Mouse (Mus musculus) spleen, embryonic (tissue): ENCODE measurements around the gene Srek1ip1.

Experiments used
- CTCF ChIA-PET: fragments of 350-600 bp; sonication (Branson Sonifier 250); formaldehyde crosslinking; loops from one replicate; lab custom pipeline; 2022; lab: Charles Lee

The Srek1ip1 gene

DNA sequence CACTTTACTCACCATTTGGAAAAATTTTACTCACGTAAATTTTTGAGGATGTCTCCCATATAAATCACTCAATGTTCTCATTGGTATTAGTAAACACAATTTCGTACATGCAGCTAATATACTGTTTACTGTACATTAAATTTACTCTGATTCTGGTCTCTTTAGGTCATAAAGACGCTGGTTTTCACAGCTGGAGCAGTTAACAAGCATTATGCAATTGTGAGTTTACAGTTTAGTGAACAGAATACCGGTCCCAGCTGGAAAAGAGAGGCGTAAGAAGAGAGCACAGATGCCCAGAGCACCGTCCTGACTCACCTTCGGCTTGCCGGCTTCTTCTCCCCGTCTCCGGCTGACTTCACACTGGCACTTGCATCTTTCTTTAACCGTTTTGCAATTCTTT, at the start of gene Srek1ip1:
Gene Srek1ip1 (plus strand): TSS at position 301 of the 400 bp plus-strand sequence.
- CTCF ChIA-PET = no interaction called here

DNA sequence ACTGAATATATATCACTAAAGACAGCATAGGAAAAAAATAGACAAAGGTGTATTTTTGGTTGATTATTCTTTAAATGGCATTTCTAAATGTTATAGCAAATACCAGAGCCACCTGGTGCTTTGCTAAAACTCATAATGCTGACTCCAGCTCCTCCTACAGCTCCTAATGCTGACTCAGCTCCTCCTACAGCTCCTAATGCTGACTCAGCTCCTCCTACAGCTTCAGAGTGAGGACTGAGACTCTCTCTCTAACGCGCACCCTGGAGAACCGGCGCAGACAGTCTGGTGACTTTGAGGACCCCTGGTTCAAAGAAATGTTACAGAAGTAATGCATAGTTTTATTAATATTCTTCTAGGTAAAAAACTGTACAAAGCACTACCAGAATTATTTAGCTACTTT, 49.4 kb upstream of the Srek1ip1 start:
- CTCF ChIA-PET = no interaction called here

DNA sequence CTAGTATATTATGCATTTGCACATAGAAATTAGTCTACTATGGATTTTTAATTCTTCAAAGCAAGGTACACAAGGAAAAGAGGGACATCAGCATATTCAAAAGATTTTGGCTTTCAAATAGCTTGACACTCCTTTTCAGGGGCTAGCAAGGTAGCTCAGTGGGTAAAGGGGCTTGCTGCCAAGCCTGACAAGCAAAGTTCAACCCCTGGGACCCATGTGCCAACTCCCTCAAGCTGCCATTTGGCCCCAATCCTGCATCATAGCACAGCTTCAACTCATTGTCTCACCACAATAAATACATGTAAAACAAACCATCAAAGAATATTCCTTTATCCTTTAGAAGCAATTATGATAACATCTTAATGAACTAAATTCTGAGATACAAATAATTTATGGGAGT, 45.3 kb upstream of the Srek1ip1 start:
- CTCF ChIA-PET = interaction anchor here (0.7 kb wide), 1 partner anchor 536 kb away, joined by 4 read pairs; no protein-coding TSS in a partner anchor

DNA sequence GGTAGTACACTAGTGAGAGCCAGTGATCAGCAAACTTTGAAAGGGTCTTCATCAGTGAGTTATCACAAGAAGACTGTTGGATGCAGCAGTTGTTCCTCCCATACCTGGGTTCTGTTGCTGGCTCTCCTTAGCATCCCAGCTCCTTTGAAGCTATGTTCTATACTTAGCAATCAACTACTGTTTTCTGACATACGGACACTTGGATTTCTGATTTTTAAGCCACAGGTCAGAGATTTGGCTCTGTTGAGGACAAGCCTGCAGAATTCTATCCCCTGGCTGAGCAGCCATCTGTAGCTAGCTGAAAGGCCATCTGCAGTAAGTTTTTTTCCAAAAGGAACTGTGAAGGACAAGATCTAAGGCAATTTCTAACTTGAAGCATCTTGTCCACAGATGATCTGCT, 32.9 kb upstream of the Srek1ip1 start:
- CTCF ChIA-PET = no interaction called here

DNA sequence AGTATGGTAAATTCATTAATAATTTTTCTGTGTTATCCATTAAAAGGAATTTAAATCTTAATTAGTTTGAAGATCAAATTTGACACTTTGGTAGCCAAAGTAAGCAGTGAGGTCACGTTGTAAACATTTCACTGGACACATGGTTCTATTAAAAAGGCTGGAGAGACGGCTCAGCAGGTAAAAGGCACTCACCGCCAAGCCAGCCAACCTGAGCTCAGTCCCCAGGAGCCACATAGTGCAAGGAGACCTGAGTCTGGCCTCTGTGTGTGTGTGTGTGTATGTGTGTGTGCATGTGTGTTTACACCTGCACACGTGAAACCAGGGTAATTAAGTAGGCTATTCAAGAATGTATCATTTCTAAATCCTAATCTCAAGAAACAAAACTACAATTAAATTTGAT, 29.9 kb upstream of the Srek1ip1 start:
- CTCF ChIA-PET = no interaction called here

DNA sequence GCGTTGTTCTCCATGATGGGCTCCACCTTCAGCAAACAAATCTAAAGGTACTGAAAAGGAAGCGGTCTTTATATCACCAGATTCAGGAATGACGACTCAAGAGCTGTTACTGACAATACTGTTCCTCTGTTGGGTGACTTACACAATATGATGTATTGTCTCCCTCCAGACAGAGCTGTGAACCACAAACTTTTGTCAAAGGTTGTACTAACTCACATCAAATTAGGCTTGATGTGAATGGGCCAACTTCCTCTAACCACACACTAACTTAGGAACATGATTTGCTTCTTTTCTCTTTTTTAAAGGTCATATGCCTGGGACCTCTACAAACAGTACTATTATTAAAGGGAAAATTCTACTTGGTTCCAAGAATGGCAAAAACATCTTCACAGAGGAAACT, 29.1 kb upstream of the Srek1ip1 start:
- CTCF ChIA-PET = interaction anchor here (0.6 kb wide), 1 partner anchor 844 kb away, joined by 3 read pairs; no protein-coding TSS in a partner anchor

- CTCF ChIA-PET = no interaction called here
Observed at GRCm38 (mm10) chr13:104779104-104779670, 13.1 kb upstream of the Srek1ip1 start.

- CTCF ChIA-PET = no interaction called here
Observed at GRCm38 (mm10) chr13:104787260-104787659, 5.0 kb upstream of the Srek1ip1 start.

DNA sequence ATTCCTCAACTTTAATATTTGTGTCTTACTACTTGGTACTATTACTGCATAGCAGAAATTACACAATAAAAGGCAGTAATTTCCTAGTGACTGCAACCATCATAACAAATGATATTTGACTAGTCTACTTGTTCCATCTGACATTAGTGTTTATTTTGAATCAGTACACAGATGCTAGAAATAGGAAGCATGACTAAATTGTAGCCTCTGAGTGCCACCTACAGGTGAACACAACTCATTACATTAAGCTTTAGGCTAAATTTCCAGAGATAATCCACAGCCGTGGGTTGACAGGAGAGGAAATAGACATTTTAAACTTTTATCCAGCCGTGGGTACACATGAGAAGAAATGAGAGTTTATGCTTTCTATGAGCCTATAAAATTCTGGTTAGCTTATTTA, 2.6 kb upstream of the Srek1ip1 start:
- CTCF ChIA-PET = no interaction called here

DNA sequence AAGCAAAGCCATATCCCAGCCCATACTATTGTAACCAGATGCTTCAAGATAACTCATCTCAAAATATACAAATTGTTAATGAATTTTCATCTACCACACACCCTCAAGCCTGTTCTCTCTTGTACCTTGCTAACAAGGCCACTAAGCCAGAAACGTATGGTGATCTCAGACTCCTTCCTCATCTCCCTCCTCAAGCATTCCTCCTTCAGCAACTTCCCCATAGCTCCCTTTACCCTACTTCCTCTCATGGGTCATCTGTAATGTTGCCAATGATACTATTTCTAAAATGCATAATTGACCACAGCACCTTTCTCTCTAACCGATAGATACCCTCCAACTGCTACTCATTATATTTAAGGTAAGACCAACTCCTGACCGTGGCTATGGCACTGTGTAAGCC, 2.1 kb downstream of the Srek1ip1 start:
- CTCF ChIA-PET = no interaction called here

DNA sequence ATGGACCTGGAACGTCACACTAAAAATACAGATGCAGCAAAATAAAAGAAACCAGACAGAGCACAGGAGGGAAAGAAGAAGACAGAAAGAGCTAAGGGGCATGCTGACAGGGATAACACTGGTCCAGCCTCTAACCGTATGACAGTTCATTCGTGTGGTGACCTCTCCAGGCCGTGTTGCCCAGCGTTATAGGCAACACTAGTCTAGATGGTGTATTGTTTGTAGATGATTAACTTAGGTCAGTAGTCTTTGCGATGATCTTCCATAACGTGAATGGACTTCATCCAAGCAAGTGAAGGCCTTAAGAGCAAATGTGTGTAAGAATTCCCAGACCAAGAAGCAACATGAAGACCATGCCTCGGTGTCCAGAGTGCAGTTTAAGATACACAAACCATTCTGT, 6.8 kb downstream of the Srek1ip1 start:
- CTCF ChIA-PET = no interaction called here

DNA sequence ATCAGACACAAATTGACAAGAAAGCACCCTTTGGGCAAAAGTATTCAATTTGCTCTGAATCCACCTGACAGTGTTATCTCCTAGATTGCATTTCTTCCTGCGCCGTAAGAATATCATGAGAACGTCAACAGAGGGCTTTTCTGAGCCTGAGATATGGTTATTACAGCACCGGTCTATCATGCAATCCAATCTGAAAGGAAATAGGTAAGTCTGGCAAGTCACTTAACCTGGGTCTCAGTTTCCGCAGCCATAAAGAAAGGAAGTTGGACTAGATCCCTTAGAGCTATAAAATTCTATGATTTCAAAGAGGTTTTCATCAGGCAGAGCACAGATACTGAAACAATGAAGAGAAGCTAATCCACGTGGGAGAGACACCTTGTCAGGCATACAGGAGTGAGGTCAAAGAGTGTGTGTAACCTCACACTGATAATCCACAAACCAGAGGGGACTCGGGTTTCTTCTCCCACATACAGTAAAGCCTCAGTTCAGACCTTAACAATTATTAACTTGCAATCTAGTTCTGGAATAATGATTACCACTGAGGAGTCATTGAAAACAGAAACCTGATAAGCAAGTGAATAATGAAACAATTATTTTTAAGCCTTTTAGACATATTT, 7.4 kb downstream of the Srek1ip1 start:
- CTCF ChIA-PET = no interaction called here

- CTCF ChIA-PET = no interaction called here
Observed at GRCm38 (mm10) chr13:104805681-104806080, 13.4 kb downstream of the Srek1ip1 start.

DNA sequence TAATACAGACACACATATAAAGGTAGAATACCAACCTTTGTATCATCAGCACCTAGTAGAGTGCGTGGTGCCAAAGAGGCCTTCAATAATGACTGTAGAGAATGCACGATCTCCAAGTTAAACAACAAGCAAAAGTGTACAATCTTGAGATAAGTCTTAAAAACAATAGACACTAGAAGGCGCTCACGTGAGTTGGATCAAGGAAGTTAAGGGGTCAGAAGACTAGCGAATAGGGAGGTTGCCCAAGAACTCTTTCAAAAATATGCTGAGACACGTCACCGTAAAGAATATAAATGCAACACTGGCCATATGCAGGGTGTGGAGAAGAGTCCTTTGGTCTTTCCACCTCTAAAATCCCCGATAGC, 24.0 kb downstream of the Srek1ip1 start:
- CTCF ChIA-PET = no interaction called here

DNA sequence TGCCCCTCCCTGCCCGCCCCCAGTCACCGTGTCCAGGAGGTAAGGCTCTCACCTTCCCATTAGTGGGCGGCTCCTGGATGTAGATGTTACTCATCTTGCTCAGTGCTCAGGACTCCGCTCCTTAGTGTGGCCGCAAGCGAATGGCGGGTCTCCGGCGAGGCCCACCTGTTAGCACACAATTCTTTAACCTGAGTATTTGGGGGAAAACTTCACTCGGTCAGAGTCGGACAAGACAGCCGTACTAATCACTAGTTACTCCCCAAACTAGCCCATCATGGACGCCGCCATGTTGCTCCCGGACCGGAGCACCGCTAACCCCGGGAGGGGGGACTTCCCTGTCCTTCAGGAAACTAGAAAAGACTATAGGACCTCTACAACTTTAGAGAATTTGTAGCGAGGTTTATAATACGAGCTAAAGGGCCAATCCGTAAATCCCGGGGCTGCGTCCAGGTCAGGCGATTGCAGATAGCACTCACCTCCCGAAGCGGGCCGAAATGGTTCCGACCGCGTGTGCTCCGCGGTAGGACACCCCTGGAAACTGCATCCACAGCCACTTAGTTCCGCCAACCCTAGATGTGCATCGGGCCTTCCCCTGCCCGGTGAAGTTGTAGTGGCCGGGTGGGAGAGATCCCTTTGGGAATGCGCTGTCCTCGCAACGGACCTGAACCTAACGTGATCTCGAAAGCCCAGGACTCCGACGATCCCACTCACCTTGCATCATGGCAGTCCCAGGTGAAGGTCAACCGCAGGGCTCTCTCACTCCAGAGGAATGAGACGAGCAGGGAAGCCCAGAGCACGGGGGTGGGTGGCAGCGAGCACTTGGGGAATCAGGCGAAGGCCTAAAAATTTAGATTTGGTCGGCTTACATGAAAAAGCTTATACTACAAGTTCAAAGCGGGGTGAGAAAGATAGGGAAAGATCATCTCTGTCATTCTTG, 24.6 kb downstream of the Srek1ip1 start, which contains the start of gene Cwc27:
Gene Cwc27 (minus strand): TSS at position 508 of the 937 bp plus-strand sequence.
- CTCF ChIA-PET = no interaction called here

DNA sequence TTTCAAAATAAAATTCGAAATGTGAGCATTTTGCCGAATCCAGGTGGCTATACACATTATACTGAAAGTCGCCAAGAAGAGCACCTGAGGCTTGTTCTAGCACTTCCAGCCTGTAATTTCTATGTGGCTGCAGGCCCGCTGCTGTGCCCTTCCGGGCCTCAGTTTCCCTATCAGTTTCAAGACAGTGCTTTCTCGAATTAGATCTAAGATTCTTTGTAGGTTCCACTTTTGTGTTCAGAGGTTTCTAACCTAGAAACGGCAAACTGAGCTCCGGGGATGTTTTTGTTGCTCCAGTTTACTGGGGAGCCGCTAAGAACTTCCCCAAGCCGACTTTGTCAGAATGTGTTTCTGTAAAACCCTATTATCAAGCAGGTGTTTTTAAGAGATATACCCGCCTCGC, 25.4 kb downstream of the Srek1ip1 start:
- CTCF ChIA-PET = no interaction called here

- CTCF ChIA-PET = interaction anchor here (0.6 kb wide), 1 partner anchor 844 kb away, joined by 10 read pairs; no protein-coding TSS in a partner anchor
Observed at GRCm38 (mm10) chr13:104821192-104821591, 28.9 kb downstream of the Srek1ip1 start.

DNA sequence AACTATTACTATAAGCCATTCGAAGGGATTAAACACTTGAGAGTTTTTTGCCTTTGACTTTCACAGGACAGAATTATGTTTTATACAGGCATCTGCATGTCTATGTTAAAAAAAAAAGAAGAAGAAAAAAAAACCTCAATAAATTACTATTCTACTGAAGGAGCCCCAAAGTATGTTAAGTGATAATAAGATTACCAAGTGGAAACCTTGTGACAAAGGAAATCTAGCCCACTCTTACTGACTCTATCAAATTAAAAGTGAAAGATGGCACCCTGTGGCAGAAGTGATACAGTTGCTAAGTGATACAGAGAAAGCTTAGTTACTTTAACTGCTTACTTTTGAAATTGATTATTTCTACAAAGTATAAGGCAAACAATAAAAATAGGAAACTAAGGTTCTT, 29.6 kb downstream of the Srek1ip1 start:
- CTCF ChIA-PET = interaction anchor here (0.6 kb wide), 1 partner anchor 78 kb away, joined by 3 read pairs; no protein-coding TSS in a partner anchor

GRCm38 (mm10) chr13:104822411-104822838, 30.1 kb downstream of the Srek1ip1 start:
- CTCF ChIA-PET = interaction anchor here (0.6 kb wide), 2 partner anchors 21 to 77 kb away, joined by 3 to 5 read pairs; no protein-coding TSS in a partner anchor

- CTCF ChIA-PET = no interaction called here
Observed at GRCm38 (mm10) chr13:104825470-104825869, 33.2 kb downstream of the Srek1ip1 start.

- CTCF ChIA-PET = interaction anchor here (0.5 kb wide), 1 partner anchor 39 kb away, joined by 3 read pairs; no protein-coding TSS in a partner anchor
Observed at GRCm38 (mm10) chr13:104832811-104833210, 40.5 kb downstream of the Srek1ip1 start.

GRCm38 (mm10) chr13:104837628-104838027, 45.3 kb downstream of the Srek1ip1 start:
- CTCF ChIA-PET = no interaction called here
